Mouse (Mus musculus) CD4-positive, CD25-positive, alpha-beta regulatory T cell (primary cell): ENCODE results near the gene Klhl13. TPM values are rescaled to one million over a fixed set of nuclear protein-coding genes. Genes with fewer than 3 reads are reported as not detected.

ENCODE experiments used
- polyA plus RNA-seq: library from polyadenylated mRNA; unstranded; fragments of 100-300 nt; shearing (Covaris generic); gene quantifications from one replicate; pipeline ENCODE4 v1.2.1, GENCODE M21; 2017

Gene Klhl13
- not detected for polyA plus RNA-seq

DNA sequence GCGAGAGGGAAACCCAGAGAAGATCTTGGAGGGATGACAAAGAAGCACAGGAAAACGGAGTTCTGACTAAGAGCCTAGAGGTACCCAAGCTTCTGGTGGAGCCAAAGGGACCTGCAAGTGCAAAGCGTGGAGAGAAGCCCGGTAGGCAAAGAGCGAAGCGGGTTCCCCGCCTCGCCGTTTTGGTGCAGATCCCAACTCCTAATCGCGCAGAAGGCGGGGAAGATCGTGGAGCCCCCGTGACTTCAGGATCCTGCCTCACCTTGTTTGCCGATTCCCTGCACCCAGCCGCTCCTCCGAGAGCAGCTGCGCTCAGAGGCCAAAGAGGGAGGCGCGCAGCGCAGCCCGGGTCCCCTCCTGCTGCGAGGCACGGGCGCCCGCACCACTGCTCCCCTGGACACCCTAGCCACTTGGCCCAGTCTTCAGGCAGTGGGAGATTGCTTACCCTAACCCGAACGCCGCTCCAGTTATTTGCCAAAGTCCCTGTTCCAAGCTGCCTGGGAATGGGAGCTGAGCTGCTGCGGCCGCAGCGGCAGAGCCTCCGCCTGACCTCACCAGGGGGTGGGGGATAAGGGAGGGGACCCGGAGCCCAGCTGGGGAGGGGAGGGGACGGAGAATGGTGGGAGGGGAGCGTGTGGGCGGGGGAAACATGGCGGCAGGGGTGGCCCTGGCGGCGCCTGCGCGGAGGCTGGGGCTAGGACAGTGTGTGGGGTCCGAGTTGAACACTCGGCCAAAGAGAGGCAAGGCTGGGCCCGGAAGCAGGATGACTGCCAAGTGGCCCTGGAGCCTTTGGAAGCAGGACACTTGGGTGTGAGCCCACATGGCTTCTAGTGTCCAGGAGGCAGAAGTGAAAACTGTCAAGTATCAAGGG, at the start of gene Klhl13:
Gene Klhl13, minus strand, starts transcription at position 569 of the 868 bp plus-strand sequence.

